Mouse (Mus musculus): ENCODE data around the gene Cdk2. TPM values are rescaled to one million over a fixed set of nuclear protein-coding genes. Genes with fewer than 3 reads are reported as not detected.

Gene Cdk2
- total and polyA plus RNA-seq, 2 experiments from 2014 or later = 16.6 to 21.2 TPM

- Histone ChIP-seq H3K27me3 (ENCODE audit: insufficient read depth, low read length) (no peaks in the 10 kb centered on the region), H3K4me3 (ENCODE audit: low read length) (no peak overlapping the region), H3K4me1 (ENCODE audit: insufficient read depth, low read length) (peaks cover 4% of the 10 kb centered on the region; the same call in 1 of the 2 replicates), H3K4me2 (ENCODE audit: low read depth, low read length) (peak overlapping the region; percentile 58), H3K9me3 (ENCODE audit: low read length) (no peaks in the 10 kb centered on the region), H3K9ac (replicated peaks; ENCODE audit: low read length) (no peak overlapping the region), H3K36me3 (ENCODE audit: insufficient read depth, low read length) (no peaks in the 10 kb centered on the region; the same call in 1 of the 2 replicates), H3K27ac (peak overlapping the region; percentile 76; the same call in 1 of the 2 replicates)
- TF ChIP-seq CTCF (IDR thresholded peaks at IDR 0.05; ENCODE audit: low read depth) = no peak
- no peak for DNase-seq (ENCODE audit: low spot score)
- ATAC-seq = no peak
- 83% methylated on average over 6 of the region's 6 CpGs for WGBS
Measured at GRCm38 (mm10) chr10:128697072-128697725, 7.6 kb downstream of the Cdk2 start.

- ATAC-seq = peak; percentile 99
- H3K9ac ChIP-seq (replicated peaks; ENCODE audit: low read length) = peak within 1 kb of the TSS; percentile 87
- WGBS = 1% methylated on average over 40 of the region's 40 CpGs
Measured at GRCm38 (mm10) chr10:128695992-128696807, 8.6 kb downstream of the Cdk2 start, which contains the start of gene Rab5b. Gene Rab5b, minus strand, starts transcription at chr10:128696264.

GRCm38 (mm10) chr10:128695411-128695991 is 9.3 kb downstream of the Cdk2 start:
- H3K9ac ChIP-seq (replicated peaks; ENCODE audit: low read length) = peak overlapping the region; percentile 87
- H3K9me3 ChIP-seq (ENCODE audit: low read length) = no peaks in the 10 kb centered on the region
- WGBS = 0% methylated on average over 22 of the region's 22 CpGs
- H3K4me2 ChIP-seq (ENCODE audit: low read depth, low read length) = peak overlapping the region; percentile 81
- H3K4me1 ChIP-seq (ENCODE audit: insufficient read depth, low read length) = peaks cover 4% of the 10 kb centered on the region; the same call in 1 of the 2 replicates
- no peaks in the 10 kb centered on the region for H3K27me3 ChIP-seq (ENCODE audit: insufficient read depth, low read length)
- DNase-seq (ENCODE audit: low spot score) (no peak), ATAC-seq (no peak)
- no peaks in the 10 kb centered on the region for H3K36me3 ChIP-seq (ENCODE audit: insufficient read depth, low read length)
- H3K4me3 ChIP-seq (ENCODE audit: low read length) = peak overlapping the region; percentile 84
- TF ChIP-seq CTCF (IDR thresholded peaks at IDR 0.05; ENCODE audit: low read depth) = no peak
- H3K27ac ChIP-seq = peak overlapping the region; percentile 96

More at GRCm38 (mm10) chr10:128695992-128696807, 8.6 kb downstream of the Cdk2 start, which contains the start of gene Rab5b:
- H3K27me3 ChIP-seq (ENCODE audit: insufficient read depth, low read length) = no peaks in the 10 kb centered on the region
- no peak for TF ChIP-seq CTCF (IDR thresholded peaks at IDR 0.05; ENCODE audit: low read depth)
- peak; percentile 99 for DNase-seq (ENCODE audit: low spot score)
- no peaks in the 10 kb centered on the region; the same call in 1 of the 2 replicates for H3K36me3 ChIP-seq (ENCODE audit: insufficient read depth, low read length)
- peaks cover 4% of the 10 kb centered on the region; the same call in 1 of the 2 replicates for H3K4me1 ChIP-seq (ENCODE audit: insufficient read depth, low read length)
- peak within 1 kb of the TSS; percentile 81 for H3K4me2 ChIP-seq (ENCODE audit: low read depth, low read length)
- peak within 1 kb of the TSS; percentile 96 for H3K27ac ChIP-seq
- peak within 1 kb of the TSS; percentile 84 for H3K4me3 ChIP-seq (ENCODE audit: low read length)
- H3K9me3 ChIP-seq (ENCODE audit: low read length) = no peaks in the 10 kb centered on the region

- ATAC-seq = no peak
- peak; percentile 69 for TF ChIP-seq CTCF (IDR thresholded peaks at IDR 0.05; ENCODE audit: low read depth)
- WGBS = 3% methylated on average over 9 of the region's 9 CpGs
- Histone ChIP-seq H3K9me3 (ENCODE audit: low read length) (no peaks in the 10 kb centered on the region), H3K27ac (no peak overlapping the region), H3K9ac (replicated peaks; ENCODE audit: low read length) (peak overlapping the region; percentile 48; the same call in 1 of the 2 replicates), H3K4me3 (ENCODE audit: low read length) (peak overlapping the region; percentile 54), H3K36me3 (ENCODE audit: insufficient read depth, low read length) (peaks cover 14% of the 10 kb centered on the region; the same call in 1 of the 2 replicates), H3K27me3 (ENCODE audit: insufficient read depth, low read length) (no peaks in the 10 kb centered on the region), H3K4me1 (ENCODE audit: insufficient read depth, low read length) (no peaks in the 10 kb centered on the region; the same call in 1 of the 2 replicates), H3K4me2 (ENCODE audit: low read depth, low read length) (peak overlapping the region; percentile 75)
- DNase-seq (ENCODE audit: low spot score) = peak; percentile 79
Measured at GRCm38 (mm10) chr10:128674469-128675008, 30.3 kb downstream of the Cdk2 start.

- no peaks in the 10 kb centered on the region for H3K27me3 ChIP-seq (ENCODE audit: insufficient read depth, low read length)
- H3K4me2 ChIP-seq (ENCODE audit: low read depth, low read length) = peak within 1 kb of the TSS; percentile 75
- H3K9ac ChIP-seq (replicated peaks; ENCODE audit: low read length) = peak within 1 kb of the TSS; percentile 48
- no peaks in the 10 kb centered on the region; the same call in 1 of the 2 replicates for H3K4me1 ChIP-seq (ENCODE audit: insufficient read depth, low read length)
- ATAC-seq (peak; percentile 88), DNase-seq (ENCODE audit: low spot score) (peak; percentile 88)
- H3K27ac ChIP-seq = peak within 1 kb of the TSS; percentile 37
- no peak for TF ChIP-seq CTCF (IDR thresholded peaks at IDR 0.05; ENCODE audit: low read depth)
- peaks cover 11% of the 10 kb centered on the region; the same call in 1 of the 2 replicates for H3K36me3 ChIP-seq (ENCODE audit: insufficient read depth, low read length)
- H3K9me3 ChIP-seq (ENCODE audit: low read length) = no peaks in the 10 kb centered on the region
- H3K4me3 ChIP-seq (ENCODE audit: low read length) = peak within 1 kb of the TSS; percentile 54
- WGBS = under 1% methylated on average over 59 of the region's 60 CpGs
Measured at GRCm38 (mm10) chr10:128673763-128674468, 30.9 kb downstream of the Cdk2 start, which contains the start of gene Suox. Gene Suox, minus strand, starts transcription at chr10:128674073.
